In the genomic region with DNA sequence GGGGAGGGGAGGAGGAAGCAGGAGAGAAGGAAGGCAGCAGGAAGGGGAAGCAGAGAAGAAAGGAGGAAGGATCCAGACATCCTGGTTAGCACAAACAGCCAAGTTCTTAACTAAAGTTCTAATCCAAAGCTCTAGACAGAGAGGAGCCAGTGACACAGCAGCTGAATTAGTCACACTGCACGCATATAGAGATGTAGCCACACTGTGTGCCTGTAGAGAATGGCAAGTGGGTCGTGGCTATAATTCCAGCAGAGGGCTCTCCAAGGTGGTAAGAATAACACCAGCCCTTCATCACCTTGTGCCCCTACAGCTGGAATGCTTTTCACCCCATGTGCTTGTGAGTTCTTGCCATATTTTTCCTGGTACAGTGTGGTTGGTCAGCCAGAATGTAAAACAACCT, we compare ENCODE assay signal across 25 mouse cellular contexts.
"Had no signal": no experiment of that assay in that cellular context is flagged by ENCODE, and none has a peak within 500 bp of the region (broad histone marks: within the 10 kb centered on the region; RNA-seq: fewer than 3 reads in every experiment).

No protein-coding gene starts in this region.

- H3K4me1 ChIP-seq: embryonic facial prominence, embryonic 12.5 days; embryonic facial prominence, embryonic 13.5 days; embryonic facial prominence, embryonic 15.5 days; forebrain, embryonic 10.5 days; forebrain, embryonic 12.5 days; forebrain, embryonic 13.5 days; forebrain, embryonic 15.5 days had no signal

- H3K9me3 ChIP-seq: embryonic facial prominence, embryonic 10.5 days; embryonic facial prominence, embryonic 12.5 days; embryonic facial prominence, embryonic 13.5 days; embryonic facial prominence, embryonic 15.5 days; forebrain, embryonic 10.5 days; forebrain, embryonic 12.5 days; forebrain, embryonic 13.5 days; forebrain, embryonic 15.5 days had no signal

- H3K27me3 ChIP-seq: embryonic facial prominence, embryonic 12.5 days; embryonic facial prominence, embryonic 13.5 days; embryonic facial prominence, embryonic 15.5 days; forebrain, embryonic 13.5 days; forebrain, embryonic 15.5 days had no signal

- H3K27ac ChIP-seq: embryonic facial prominence, embryonic 10.5 days; embryonic facial prominence, embryonic 12.5 days; embryonic facial prominence, embryonic 13.5 days; embryonic facial prominence, embryonic 15.5 days; forebrain, embryonic 10.5 days; forebrain, embryonic 12.5 days; forebrain, embryonic 13.5 days; forebrain, embryonic 15.5 days; gastrocnemius, adult 2 months; heart, adult 2 months had no signal

- H3K4me3 ChIP-seq: embryonic facial prominence, embryonic 10.5 days; embryonic facial prominence, embryonic 12.5 days; embryonic facial prominence, embryonic 13.5 days; embryonic facial prominence, embryonic 15.5 days; erythroblast, embryonic 14.5 days; forebrain, embryonic 10.5 days; forebrain, embryonic 12.5 days; forebrain, embryonic 13.5 days; forebrain, embryonic 15.5 days; gastrocnemius, adult 2 months; heart, adult 2 months had no signal

- H3K4me2 ChIP-seq: embryonic facial prominence, embryonic 12.5 days; embryonic facial prominence, embryonic 13.5 days; embryonic facial prominence, embryonic 15.5 days; forebrain, embryonic 12.5 days; forebrain, embryonic 13.5 days; forebrain, embryonic 15.5 days had no signal

- DNase-seq: cerebellum, adult 9-10 months; cerebellum, adult 9-11 months; cerebellum, postnatal 10 days; cerebellum, postnatal 14 days; cerebellum, postnatal 25 days; cerebellum, postnatal 36 days; embryo, embryonic 11 days; forebrain, postnatal 0 days; gastrocnemius, adult 2 months; gastrocnemius, postnatal 10 days; gastrocnemius, postnatal 14 days; gastrocnemius, postnatal 25 days; gastrocnemius, postnatal 36 days; heart, adult 11 months; heart, adult 18-20 months; heart, adult 2 months had no signal

- H3K36me3 ChIP-seq: embryonic facial prominence, embryonic 10.5 days; embryonic facial prominence, embryonic 12.5 days; embryonic facial prominence, embryonic 13.5 days; embryonic facial prominence, embryonic 15.5 days; forebrain, embryonic 10.5 days; forebrain, embryonic 12.5 days; forebrain, embryonic 15.5 days had no signal

- H3K9ac ChIP-seq: embryonic facial prominence, embryonic 12.5 days; embryonic facial prominence, embryonic 13.5 days; embryonic facial prominence, embryonic 15.5 days; forebrain, embryonic 12.5 days; forebrain, embryonic 13.5 days; forebrain, embryonic 15.5 days; forebrain, postnatal 0 days had no signal
